Comparison of ENCODE assay signal across 8 mouse cellular contexts in genomic region chr3:132684231-132684928, GRCm38 (mm10). TPM values are rescaled to one million over a fixed set of nuclear protein-coding genes. Genes with fewer than 3 reads are reported as not detected.
DNase-seq lines count a peak whose midpoint lies in the region; ATAC-seq and TF ChIP-seq lines count a peak whose summit lies in the region.

TSS of gene Aimp1 (minus strand) at chr3:132684370.

- peak within 1 kb of the TSS; percentile 78 for H3K4me3 ChIP-seq in lung, adult 2 months (replicated peaks; ENCODE audit: extremely low read depth, low read depth, low read length)
- H3K4me3 ChIP-seq in bone marrow macrophage, adult 2 months (ENCODE audit: insufficient read depth, low read length) = peak within 1 kb of the TSS; percentile 94
- H3K4me3 ChIP-seq in midbrain, embryonic 13.5 days (replicated peaks) = peak within 1 kb of the TSS; percentile 69

- peaks cover 5% of the 10 kb centered on the region; the same call in 1 of the 2 replicates for H3K36me3 ChIP-seq in midbrain, embryonic 13.5 days

- WGBS in lung, adult 2 months = under 1% methylated on average over 27 of the region's 27 CpGs
- under 1% methylated on average over 27 of the region's 27 CpGs for WGBS in large intestine, adult 2 months
- 2% methylated on average over 26 of the region's 27 CpGs for WGBS in midbrain, embryonic 13.5 days

- peak within 1 kb of the TSS; percentile 79 for H3K9ac ChIP-seq in midbrain, embryonic 13.5 days (replicated peaks)

- DNase-seq in lung, adult 2 months = no peak
- DNase-seq in lung, postnatal 10 days = no peak
- no peak for DNase-seq in gastrocnemius, postnatal 4 days (ENCODE audit: low spot score in 2 of 2)
- no peak for DNase-seq in large intestine, adult 2 months (ENCODE audit: low read depth, low spot score)
- no peak for DNase-seq in urinary bladder, postnatal 25 days (ENCODE audit: low spot score)
- DNase-seq in testis, postnatal 10 days (ENCODE audit: low spot score) = no peak

- TF ChIP-seq CTCF in lung, adult 2 months (IDR thresholded peaks at IDR 0.05; ENCODE audit: insufficient read depth, low read length) = no peak
- TF ChIP-seq CTCF in bone marrow macrophage, adult 2 months (IDR thresholded peaks at IDR 0.05; ENCODE audit: low read depth, low read length) = no peak

- H3K27me3 ChIP-seq in midbrain, embryonic 13.5 days = no peaks in the 10 kb centered on the region

- peak within 1 kb of the TSS; percentile 70 for H3K4me2 ChIP-seq in midbrain, embryonic 13.5 days (replicated peaks)

- TF ChIP-seq POLR2A in lung, adult 2 months (IDR thresholded peaks at IDR 0.05; ENCODE audit: borderline replicate concordance, extremely low read depth, low read depth, low read length) = no peak
- TF ChIP-seq POLR2A in bone marrow macrophage, adult 2 months (IDR thresholded peaks at IDR 0.05; ENCODE audit: borderline replicate concordance, low read depth, low read length) = no peak

- no peak for ATAC-seq in midbrain, embryonic 13.5 days

- H3K27ac ChIP-seq in bone marrow macrophage, adult 2 months (ENCODE audit: insufficient read depth, low read depth, low read length) = peak within 1 kb of the TSS; percentile 90
- H3K27ac ChIP-seq in midbrain, embryonic 13.5 days = peak within 1 kb of the TSS; percentile 85

- H3K9me3 ChIP-seq in midbrain, embryonic 13.5 days = no peaks in the 10 kb centered on the region

- H3K4me1 ChIP-seq in lung, adult 2 months (ENCODE audit: control insufficient read depth, insufficient read depth, low read length) = no peaks in the 10 kb centered on the region
- peaks cover 5% of the 10 kb centered on the region for H3K4me1 ChIP-seq in bone marrow macrophage, adult 2 months (ENCODE audit: control insufficient read depth, insufficient read depth, low read length)
- peaks cover 22% of the 10 kb centered on the region for H3K4me1 ChIP-seq in midbrain, embryonic 13.5 days (replicated peaks)

RNA-seq across cellular contexts. Expression of gene Aimp1, which starts in this region (rescaled TPM):
- 7.4 and 12.6 TPM in 2 replicates for polyA plus RNA-seq in lung, adult 2 months (2012; rRNA removed)
- 77.7 and 81.4 TPM in 2 replicates for polyA plus RNA-seq in bone marrow macrophage, adult 2 months (2012; ENCODE audit: insufficient read depth, insufficient read length, missing spikeins)
- 10 to 100 TPM; 67.4 to 71.5 TPM for total RNA-seq in gastrocnemius, postnatal 4 days (2021)
- 14.5 and 18.0 TPM in 2 replicates for polyA plus RNA-seq in large intestine, adult 2 months (2012; rRNA removed)
- 61.6 and 68.1 TPM in 2 replicates for polyA plus RNA-seq in midbrain, embryonic 13.5 days (2015; fragmentation: Nextera tagmentation; extraction: Ambion mirVana)
